Mouse (Mus musculus) spleen, postnatal 4 days (tissue): Measurements from ENCODE around the gene Sost.

Source experiments
- DNase-seq, 2 experiments: peaks; one replicate each; pipeline ENCODE4 v3.0.0; 2022; ENCODE audit warnings: low spot score in 2 of 2

Gene Sost

DNA sequence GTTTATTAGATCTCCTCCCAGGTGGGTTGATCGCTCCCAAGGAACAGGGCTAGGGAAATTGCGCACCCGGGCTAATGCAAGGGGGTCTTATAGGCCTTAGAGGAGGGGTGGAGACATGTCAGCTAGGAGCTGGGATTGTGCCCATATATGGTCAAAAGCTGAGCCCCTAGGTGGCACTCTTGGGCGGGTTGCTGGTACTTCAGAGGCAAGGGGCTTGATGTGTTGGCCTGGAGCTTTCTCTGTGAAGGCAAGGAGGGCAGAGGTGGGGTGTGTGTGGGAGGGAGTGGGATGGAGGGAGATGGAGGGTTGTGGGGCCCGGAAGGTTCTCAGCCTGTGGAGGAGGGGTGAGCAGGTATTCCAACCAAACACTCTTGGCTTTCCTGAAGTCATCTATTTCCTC, 20.3 kb downstream of the Sost start:
- no peak for DNase-seq

- DNase-seq: no peak
Measured at GRCm38 (mm10) chr11:101943055-101943454, 23.8 kb downstream of the Sost start.

DNA sequence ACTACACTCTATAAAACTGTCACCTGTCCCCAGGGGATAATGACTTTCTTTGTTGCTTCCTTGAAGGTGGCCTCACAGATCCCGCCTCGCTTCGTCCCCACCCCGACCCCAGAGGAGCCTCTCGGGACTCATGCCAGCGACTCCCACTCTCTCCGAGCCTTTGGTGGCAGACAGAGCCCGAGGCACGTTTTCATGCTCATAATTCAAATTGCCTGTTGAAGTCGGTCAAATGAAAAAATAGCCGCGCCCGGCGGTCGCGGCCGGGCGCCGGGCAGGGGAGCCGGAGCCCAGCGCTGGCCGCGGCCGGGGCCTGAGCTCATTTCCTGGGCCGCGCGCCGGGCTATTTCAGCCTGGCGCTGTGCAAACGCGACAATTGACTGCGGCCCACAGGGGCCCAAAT, 29.7 kb downstream of the Sost start:
- no peak for DNase-seq

GRCm38 (mm10) chr11:101936421-101936820, 30.4 kb downstream of the Sost start:
- DNase-seq: no peak

DNA sequence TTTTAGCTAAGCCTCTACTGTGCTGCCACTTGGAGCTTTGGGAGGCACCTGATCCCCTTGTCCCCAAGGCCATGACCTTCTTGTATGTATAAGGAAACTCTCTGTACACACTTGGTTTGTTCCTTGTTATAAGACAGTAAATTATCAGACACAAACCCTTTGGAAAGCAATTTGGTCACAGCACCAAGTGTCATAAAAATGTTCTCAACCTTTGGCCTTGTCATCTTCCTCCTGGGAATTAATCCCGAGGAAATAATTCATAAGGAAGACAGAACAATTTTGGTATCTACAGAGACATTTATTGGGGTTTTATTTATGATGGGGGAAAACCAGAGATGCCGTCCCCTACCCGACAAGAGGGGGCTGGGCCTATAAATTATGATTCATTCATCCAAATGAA, 31.1 kb downstream of the Sost start:
- no peak for DNase-seq

DNA sequence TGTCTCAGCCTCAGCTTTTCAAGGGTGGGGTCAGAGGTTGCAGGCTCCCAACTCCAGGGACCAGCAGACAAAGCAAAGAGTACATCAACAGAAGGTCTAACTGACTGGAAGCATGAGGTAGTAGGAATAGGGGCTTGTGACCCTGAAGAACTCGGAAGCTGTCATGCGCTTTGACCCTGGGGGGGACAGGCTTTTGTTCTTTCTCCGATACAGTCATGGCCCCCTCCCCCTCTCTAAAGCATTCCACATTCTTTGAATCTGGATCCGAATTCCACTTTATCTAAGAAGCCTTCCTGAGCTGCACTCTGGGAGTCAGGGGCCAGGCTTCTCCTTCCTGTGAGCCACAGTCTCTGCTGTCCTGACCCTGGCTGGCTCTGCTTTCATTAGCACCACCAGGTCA, 34.8 kb downstream of the Sost start:
- DNase-seq: no peak

GRCm38 (mm10) chr11:101928030-101928762, 38.6 kb downstream of the Sost start:
- peak; percentile 32 to 79 for DNase-seq

DNA sequence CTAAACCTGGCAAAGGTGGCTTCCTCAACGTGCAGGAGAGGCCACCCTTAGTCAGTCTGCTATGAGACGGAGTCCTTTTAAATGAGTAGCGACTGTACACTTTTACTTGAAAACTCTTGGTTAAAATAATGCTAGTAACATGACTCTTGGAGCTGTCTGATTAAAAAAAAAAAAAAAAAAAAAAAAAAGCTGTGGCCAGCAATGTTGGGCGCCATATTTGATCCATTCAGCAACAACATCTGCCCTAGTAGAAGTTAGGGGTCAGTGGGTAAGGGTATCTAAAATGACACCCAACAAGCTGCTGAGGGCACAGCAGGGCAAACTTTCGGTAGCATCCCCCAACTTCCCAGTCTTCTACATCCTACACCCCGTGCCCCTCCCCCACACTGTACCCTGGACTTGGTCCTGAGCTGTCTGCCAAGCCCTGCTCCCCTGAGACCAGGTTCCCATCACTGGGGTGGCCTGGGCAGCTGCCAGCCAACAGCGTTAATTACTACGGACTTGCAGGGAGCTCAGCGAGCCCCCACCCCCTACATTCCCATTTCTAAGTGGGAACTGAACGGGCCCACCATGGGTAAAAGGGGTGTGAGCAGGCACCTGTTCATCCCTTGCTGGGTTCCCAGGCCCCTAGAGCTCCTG, 39.7 kb downstream of the Sost start:
- peak in 1 of 2 experiments; percentile 58 for DNase-seq

DNA sequence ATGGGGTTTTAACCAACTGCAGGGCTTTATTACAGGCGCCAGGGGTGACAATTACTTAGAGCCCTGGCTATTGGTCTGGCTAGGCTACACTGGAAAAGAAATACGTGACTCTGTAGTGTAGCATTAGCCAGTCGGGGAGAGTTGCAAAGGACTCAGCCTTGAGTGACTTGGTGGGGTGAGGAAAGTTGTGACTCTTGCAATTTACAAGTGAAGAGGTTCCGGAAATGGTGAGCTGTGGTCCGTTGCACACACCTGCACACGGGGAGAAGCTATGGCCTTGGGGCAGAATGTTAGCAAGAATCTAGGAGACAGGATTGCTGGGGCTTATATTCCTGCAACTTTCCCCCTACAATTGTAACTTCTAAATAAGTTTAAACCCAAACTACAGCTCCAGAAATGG, 41.2 kb downstream of the Sost start:
- peak in 1 of 2 experiments; percentile 58 for DNase-seq

DNA sequence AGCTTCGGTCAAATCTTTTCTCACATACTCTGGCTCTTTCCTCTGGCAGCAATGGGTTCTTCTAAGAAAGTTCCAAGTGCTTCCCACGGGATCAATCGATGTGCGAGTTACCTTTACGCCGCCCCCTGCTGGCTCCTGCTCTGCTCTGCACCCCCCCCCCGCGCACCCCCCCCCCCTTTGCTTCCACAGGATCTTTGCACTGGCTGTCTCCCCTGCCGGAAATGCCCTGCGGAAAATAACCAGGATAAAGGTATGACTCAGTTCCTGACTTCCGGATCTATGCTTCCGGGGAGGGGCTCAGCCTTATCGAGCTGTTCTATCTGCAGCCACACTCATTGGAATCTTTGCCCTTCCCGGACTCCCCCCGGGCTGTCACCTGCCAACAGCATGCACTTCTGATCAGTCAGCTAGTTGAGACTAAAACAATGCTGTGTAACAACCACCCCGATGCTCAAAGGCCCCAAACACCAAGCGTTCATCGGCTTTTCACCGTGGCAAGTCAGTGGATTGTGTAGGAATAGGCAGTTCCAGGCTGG, 42.3 kb downstream of the Sost start:
- no peak for DNase-seq

DNA sequence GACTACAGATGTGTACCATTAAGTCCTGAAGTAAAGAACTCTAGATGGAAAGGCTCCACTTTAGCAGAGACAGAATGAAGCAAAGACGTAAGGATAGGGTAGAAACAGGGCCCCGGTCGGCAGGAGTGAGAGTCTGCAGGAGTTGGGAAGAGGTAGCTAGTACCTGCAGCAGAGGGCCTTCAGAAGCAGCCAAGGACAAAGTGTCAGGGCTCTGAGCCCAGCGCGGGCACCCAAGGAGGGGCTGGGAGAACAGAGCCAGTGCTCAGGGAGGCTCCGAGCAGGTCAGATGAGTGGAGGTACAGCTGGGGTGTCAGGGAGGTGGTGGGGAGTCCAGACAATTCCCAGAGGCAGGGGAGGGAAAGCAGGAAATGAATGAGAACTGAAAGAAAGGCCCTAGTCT, 42.8 kb downstream of the Sost start:
- DNase-seq: peak in 1 of 2 experiments; percentile 57

DNA sequence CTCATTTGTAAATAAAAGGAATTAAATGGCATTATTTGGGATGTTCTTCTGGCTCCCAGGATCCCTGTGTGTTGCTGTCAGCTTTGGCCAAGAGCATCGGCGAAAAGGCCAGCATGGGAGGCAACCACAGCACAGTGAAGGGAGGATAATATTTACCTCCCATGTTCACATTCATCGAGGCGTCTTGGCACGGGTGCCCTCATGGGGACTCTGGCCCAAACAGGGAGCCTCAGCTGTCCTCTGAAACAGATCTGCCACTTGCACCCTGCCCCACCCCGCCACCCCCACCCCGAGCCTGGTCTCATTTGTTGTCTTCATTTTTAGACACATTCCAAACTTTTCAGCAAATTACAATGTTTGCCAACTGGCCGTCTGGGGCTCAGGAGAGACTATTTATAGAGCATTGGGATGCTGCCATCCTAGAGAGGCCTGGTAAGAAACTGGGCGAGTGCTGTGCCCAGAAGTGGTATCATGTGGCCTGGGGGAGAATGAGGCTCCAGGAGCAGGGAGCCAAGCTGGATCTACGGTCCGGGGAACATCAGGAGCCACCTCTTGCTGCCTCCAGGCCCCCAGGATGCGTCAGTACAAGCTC, 45.4 kb downstream of the Sost start:
- no peak for DNase-seq

DNA sequence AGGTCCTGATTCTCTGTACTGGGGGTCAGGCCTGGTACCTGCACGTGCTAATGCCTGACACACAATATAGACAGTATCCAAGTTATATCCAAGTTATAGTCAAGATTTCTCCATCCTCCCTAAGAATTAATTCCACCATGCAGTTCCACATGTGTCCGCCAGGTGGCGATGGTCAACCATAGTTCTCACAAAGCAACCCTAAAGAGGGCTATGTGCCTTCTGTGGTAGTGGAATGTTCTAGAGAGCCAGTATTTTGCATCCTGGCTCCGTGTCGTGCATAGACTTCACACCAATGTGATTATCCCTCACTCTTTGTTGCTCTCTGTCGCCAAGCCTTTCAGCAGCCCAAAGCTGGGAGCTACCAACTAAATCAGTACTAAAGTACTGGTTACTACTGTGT, 47.2 kb downstream of the Sost start:
- DNase-seq: peak; percentile 64 to 88

- DNase-seq: no peak
Measured at GRCm38 (mm10) chr11:101918609-101919008, 48.2 kb downstream of the Sost start.

GRCm38 (mm10) chr11:101916772-101917171, 50.0 kb downstream of the Sost start:
- DNase-seq: no peak

- no peak for DNase-seq
Measured at GRCm38 (mm10) chr11:101913591-101913990, 53.2 kb downstream of the Sost start.
